Mouse (Mus musculus): ENCODE results near the gene Cep152. TPM values are rescaled to one million over a fixed set of nuclear protein-coding genes. Genes with fewer than 3 reads are reported as not detected.

Gene Cep152
- polyA plus RNA-seq (2015; fragmentation: Nextera tagmentation; extraction: Ambion mirVana), result 1.5 and 1.7 TPM in 2 replicates

GRCm38 (mm10) chr2:125624837-125625351 is at the start of gene Cep152:
Cep152 (minus strand) TSS chr2:125625113.

DNA sequence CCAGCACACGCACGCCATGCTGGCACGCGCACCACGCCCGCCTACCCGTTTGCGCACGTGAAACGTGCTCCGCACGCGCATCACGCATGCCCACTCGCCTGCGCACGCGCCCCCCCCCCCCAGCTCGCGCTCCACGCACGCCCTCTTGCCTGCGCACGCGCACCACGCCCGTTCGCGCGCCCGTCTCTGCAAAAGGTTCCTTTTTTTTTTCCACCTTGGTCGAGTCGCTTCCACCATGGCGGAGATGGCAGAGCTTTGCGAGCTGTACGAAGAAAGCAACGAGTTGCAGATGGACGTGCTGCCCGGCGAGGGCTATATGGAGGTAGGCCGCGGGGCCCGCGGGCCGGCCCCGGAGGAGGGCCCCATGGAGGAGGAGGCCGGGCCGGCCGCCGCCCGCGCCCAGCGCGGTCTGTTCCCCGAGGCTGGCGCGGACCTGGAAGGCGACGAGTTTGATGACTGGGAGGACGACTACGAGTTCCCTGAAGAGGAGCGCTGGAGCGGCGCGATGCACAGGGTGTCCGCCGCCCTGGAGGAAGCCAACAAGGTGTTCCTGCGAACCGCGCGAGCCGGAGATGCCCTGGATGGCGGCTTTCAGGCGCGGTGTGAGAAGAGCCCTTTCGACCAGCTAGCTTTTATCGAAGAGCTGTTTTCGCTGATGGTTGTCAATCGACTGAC is 48.2 kb upstream of the Cep152 start, which contains the start of gene Eid1:
Gene Eid1, plus strand, starts transcription at position 139 of the 675 bp plus-strand sequence.

Other genes with a start within 250 kb of the Cep152 start
- gene Gm9913, start 120.0 kb downstream of the Cep152 start, polyA plus RNA-seq (2015; fragmentation: Nextera tagmentation; extraction: Ambion mirVana), result 0.48 and 0.52 TPM in 2 replicates
- gene Fbn1, start 117.1 kb downstream of the Cep152 start, polyA plus RNA-seq (2015; fragmentation: Nextera tagmentation; extraction: Ambion mirVana), result 31.4 and 43.2 TPM in 2 replicates
- gene Eid1, start 48.0 kb upstream of the Cep152 start, polyA plus RNA-seq (2015; fragmentation: Nextera tagmentation; extraction: Ambion mirVana), result 97.7 and 121 TPM in 2 replicates
- gene Shc4, start 99.0 kb upstream of the Cep152 start, polyA plus RNA-seq (2015; fragmentation: Nextera tagmentation; extraction: Ambion mirVana), result 0.26 and 0.65 TPM in 2 replicates
- gene Secisbp2l, start 157.8 kb upstream of the Cep152 start, polyA plus RNA-seq (2015; fragmentation: Nextera tagmentation; extraction: Ambion mirVana), result 13.8 and 16.4 TPM in 2 replicates
- gene Galk2, start 234.0 kb upstream of the Cep152 start, polyA plus RNA-seq (2015; fragmentation: Nextera tagmentation; extraction: Ambion mirVana), result 21.7 and 23.2 TPM in 2 replicates
- gene Cops2, start 234.0 kb upstream of the Cep152 start, polyA plus RNA-seq (2015; fragmentation: Nextera tagmentation; extraction: Ambion mirVana), result 50.2 and 61.9 TPM in 2 replicates